Mouse (Mus musculus) midbrain, embryonic 10.5 days (tissue): ENCODE data around the gene Ccdc88c. TPM values are rescaled to one million over a fixed set of nuclear protein-coding genes. Genes with fewer than 3 reads are reported as not detected.
A peak's percentile ranks its signal among the peaks of the same experiment; 100 is the strongest.

Experiments
- DNase-seq: peaks from one replicate; pipeline ENCODE4 v3.0.0-alpha.2; 2017; ENCODE audit warnings: low spot score
- H3K27ac ChIP-seq: fragments of 300-500 bp; sonication (generic); replicated peaks from 2 replicates; pipeline ENCODE4 v1.5.1; 2016; ENCODE audit warnings: mild to moderate bottlenecking
- H3K27me3 ChIP-seq: fragments of 300-500 bp; sonication (generic); 2 replicates; pipeline ENCODE4 v1.6.1; 2016; ENCODE audit warnings: low read depth, mild to moderate bottlenecking; ENCODE audit not compliant: poor library complexity, severe bottlenecking
- H3K36me3 ChIP-seq: fragments of 300-500 bp; sonication (generic); 2 replicates; pipeline ENCODE4 v1.6.1; 2016; ENCODE audit warnings: mild to moderate bottlenecking, moderate library complexity
- H3K4me1 ChIP-seq: fragments of 300-500 bp; sonication (generic); 2 replicates; pipeline ENCODE4 v1.6.1; 2016
- H3K4me3 ChIP-seq: fragments of 300-500 bp; sonication (generic); 2 replicates; pipeline ENCODE4 v1.5.1; 2016; ENCODE audit warnings: mild to moderate bottlenecking, moderate library complexity
- H3K9me3 ChIP-seq: fragments of 300-500 bp; sonication (generic); replicated peaks from 2 replicates; pipeline ENCODE4 v1.6.1; 2016; ENCODE audit warnings: mild to moderate bottlenecking
- WGBS: fragments of 180-500 bp; shearing (Covaris S2); methylation state at CpG from one replicate; pipeline ENCODE4 v1.1.7; 2016; 5-methylcytosine and 5-hydroxymethylcytosine counted together
- polyA plus RNA-seq: library from polyadenylated mRNA; unstranded; fragments of >200 nt; fragmentation: Nextera tagmentation; extraction: Ambion mirVana; gene quantifications from 2 replicates; pipeline ENCODE4 v1.2.1, GENCODE M21; 2016

Gene Ccdc88c
- polyA plus RNA-seq, 1 experiment from 2014 or later = 14.8 TPM

- 92% methylated on average over 5 of the region's 5 CpGs for WGBS
- DNase-seq = no peak
- peaks cover 87% of the 10 kb centered on the region for H3K4me1 ChIP-seq
- no peaks in the 10 kb centered on the region; the same call in 1 of the 2 replicates for H3K27me3 ChIP-seq
- H3K27ac ChIP-seq = peak overlapping the region; percentile 63; the same call in 1 of the 2 replicates
- H3K4me3 ChIP-seq = no peak overlapping the region
- H3K9me3 ChIP-seq = no peaks in the 10 kb centered on the region
- H3K36me3 ChIP-seq = peaks cover 13% of the 10 kb centered on the region; the same call in 1 of the 2 replicates
Observed at GRCm38 (mm10) chr12:101004982-101005381, 23.9 kb downstream of the Ccdc88c start.

- Histone ChIP-seq H3K27me3 (no peaks in the 10 kb centered on the region; the same call in 1 of the 2 replicates), H3K27ac (peak overlapping the region; percentile 35), H3K4me3 (no peak overlapping the region), H3K36me3 (peaks cover 13% of the 10 kb centered on the region; the same call in 1 of the 2 replicates), H3K4me1 (peaks cover 92% of the 10 kb centered on the region), H3K9me3 (no peaks in the 10 kb centered on the region)
- 37% methylated on average over 4 of the region's 4 CpGs for WGBS
- no peak for DNase-seq
Observed at GRCm38 (mm10) chr12:101002801-101003513, 25.9 kb downstream of the Ccdc88c start.

GRCm38 (mm10) chr12:100999061-100999954, 29.5 kb downstream of the Ccdc88c start:
- Histone ChIP-seq H3K4me3 (no peak overlapping the region), H3K36me3 (peaks cover 8% of the 10 kb centered on the region; the same call in 1 of the 2 replicates), H3K4me1 (peaks cover 94% of the 10 kb centered on the region), H3K27me3 (peaks cover 6% of the 10 kb centered on the region), H3K9me3 (no peaks in the 10 kb centered on the region), H3K27ac (peak overlapping the region; percentile 28; the same call in 1 of the 2 replicates)
- WGBS = 53% methylated on average over 7 of the region's 7 CpGs
- no peak for DNase-seq

- Histone ChIP-seq H3K36me3 (peaks cover 8% of the 10 kb centered on the region; the same call in 1 of the 2 replicates), H3K27me3 (peaks cover 11% of the 10 kb centered on the region), H3K27ac (no peak overlapping the region), H3K4me1 (peaks cover 92% of the 10 kb centered on the region), H3K4me3 (no peak overlapping the region), H3K9me3 (no peaks in the 10 kb centered on the region)
- no peak for DNase-seq
- 69% methylated on average over 8 of the region's 8 CpGs for WGBS
Observed at GRCm38 (mm10) chr12:100998564-100998962, 30.3 kb downstream of the Ccdc88c start.

GRCm38 (mm10) chr12:100997830-100998563, 30.9 kb downstream of the Ccdc88c start:
- no peaks in the 10 kb centered on the region for H3K9me3 ChIP-seq
- H3K27ac ChIP-seq = peak overlapping the region; percentile 64
- H3K27me3 ChIP-seq = peaks cover 17% of the 10 kb centered on the region
- WGBS = 21% methylated on average over 10 of the region's 10 CpGs
- H3K4me1 ChIP-seq = peaks cover 92% of the 10 kb centered on the region
- DNase-seq = peak; percentile 27
- H3K36me3 ChIP-seq = peaks cover 13% of the 10 kb centered on the region; the same call in 1 of the 2 replicates
- no peak overlapping the region for H3K4me3 ChIP-seq

- Histone ChIP-seq H3K27me3 (peaks cover 18% of the 10 kb centered on the region), H3K4me3 (no peak overlapping the region), H3K27ac (peak overlapping the region; percentile 64), H3K9me3 (no peaks in the 10 kb centered on the region), H3K4me1 (peaks cover 84% of the 10 kb centered on the region), H3K36me3 (peaks cover 13% of the 10 kb centered on the region; the same call in 1 of the 2 replicates)
- DNase-seq = peak; percentile 28
- WGBS = 9% methylated on average over 5 of the region's 5 CpGs
Observed at GRCm38 (mm10) chr12:100996378-100996898, 32.4 kb downstream of the Ccdc88c start.

- Histone ChIP-seq H3K4me1 (peaks cover 84% of the 10 kb centered on the region), H3K36me3 (peaks cover 11% of the 10 kb centered on the region; the same call in 1 of the 2 replicates), H3K9me3 (no peaks in the 10 kb centered on the region), H3K4me3 (0 out of 2 replicates have a peak overlapping the region, but pooled peaks have one; percentile 4), H3K27ac (peak overlapping the region; percentile 64; the same call in 1 of the 2 replicates), H3K27me3 (peaks cover 18% of the 10 kb centered on the region)
- DNase-seq = peak; percentile 40
- WGBS = 24% methylated on average over 16 of the region's 16 CpGs
Observed at GRCm38 (mm10) chr12:100995607-100996377, 33.1 kb downstream of the Ccdc88c start.

- H3K36me3 ChIP-seq = peaks cover 5% of the 10 kb centered on the region; the same call in 1 of the 2 replicates
- no peak for DNase-seq
- no peaks in the 10 kb centered on the region for H3K9me3 ChIP-seq
- WGBS = 87% methylated on average over 3 of the region's 3 CpGs
- peaks cover 90% of the 10 kb centered on the region for H3K4me1 ChIP-seq
- H3K4me3 ChIP-seq = no peak overlapping the region
- H3K27ac ChIP-seq = no peak overlapping the region
- peaks cover 18% of the 10 kb centered on the region for H3K27me3 ChIP-seq
Observed at GRCm38 (mm10) chr12:100994140-100995015, 34.5 kb downstream of the Ccdc88c start.

GRCm38 (mm10) chr12:100993146-100993545, 35.7 kb downstream of the Ccdc88c start:
- H3K27ac ChIP-seq = no peak overlapping the region
- 77% methylated on average over 3 of the region's 3 CpGs for WGBS
- DNase-seq = no peak
- H3K4me1 ChIP-seq = peaks cover 90% of the 10 kb centered on the region
- H3K4me3 ChIP-seq = no peak overlapping the region
- peaks cover 5% of the 10 kb centered on the region; the same call in 1 of the 2 replicates for H3K36me3 ChIP-seq
- H3K9me3 ChIP-seq = no peaks in the 10 kb centered on the region
- H3K27me3 ChIP-seq = peaks cover 23% of the 10 kb centered on the region

GRCm38 (mm10) chr12:100992505-100992904, 36.4 kb downstream of the Ccdc88c start:
- Histone ChIP-seq H3K27me3 (peaks cover 23% of the 10 kb centered on the region), H3K4me1 (peaks cover 87% of the 10 kb centered on the region), H3K36me3 (peaks cover 5% of the 10 kb centered on the region; the same call in 1 of the 2 replicates), H3K4me3 (no peak overlapping the region), H3K27ac (no peak overlapping the region), H3K9me3 (no peaks in the 10 kb centered on the region)
- DNase-seq = no peak
- WGBS = 90% methylated on average over 7 of the region's 7 CpGs
